Mouse (Mus musculus) splenic B cell, adult 2 months (primary cell): ENCODE data around the gene Anapc5.

Experiments used
- DNase-seq: peaks from one replicate; pipeline ENCODE4 v3.0.0-alpha.2; 2011; ENCODE audit warnings: low read depth, low spot score
- H3K27me3 ChIP-seq: 2 replicates; pipeline ENCODE4 v1.6.1; 2012; ENCODE audit warnings: mild to moderate bottlenecking, low read length, moderate library complexity, mixed read lengths; ENCODE audit not compliant: control insufficient read depth, poor library complexity, insufficient read depth, severe bottlenecking
- H3K36me3 ChIP-seq: 2 replicates; pipeline ENCODE4 v1.6.1; 2012; ENCODE audit warnings: mild to moderate bottlenecking, low read length, moderate library complexity, mixed read lengths; ENCODE audit not compliant: control insufficient read depth, poor library complexity, insufficient read depth, severe bottlenecking

The Anapc5 gene

DNA sequence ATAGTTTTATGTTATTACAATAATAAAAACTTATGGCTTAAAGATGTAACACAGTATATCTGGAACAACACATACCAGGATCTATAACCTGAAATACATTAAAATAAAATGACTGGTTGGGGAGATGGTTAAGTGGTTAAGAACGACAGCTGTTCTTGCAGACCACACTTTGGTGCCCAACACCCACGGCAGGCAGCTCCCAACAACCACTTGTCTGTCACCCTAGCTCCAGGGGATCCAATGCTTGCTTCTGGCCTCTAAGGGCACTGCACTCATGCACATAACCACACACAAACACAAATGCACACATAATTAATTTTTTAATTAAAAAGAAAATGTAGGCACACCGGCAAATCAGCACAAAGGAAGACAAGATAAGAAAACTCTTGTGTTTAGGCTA is 8.4 kb downstream of the Anapc5 start:
- peaks cover 7% of the 10 kb centered on the region for H3K36me3 ChIP-seq
- no peaks in the 10 kb centered on the region for H3K27me3 ChIP-seq
- no peak for DNase-seq

DNA sequence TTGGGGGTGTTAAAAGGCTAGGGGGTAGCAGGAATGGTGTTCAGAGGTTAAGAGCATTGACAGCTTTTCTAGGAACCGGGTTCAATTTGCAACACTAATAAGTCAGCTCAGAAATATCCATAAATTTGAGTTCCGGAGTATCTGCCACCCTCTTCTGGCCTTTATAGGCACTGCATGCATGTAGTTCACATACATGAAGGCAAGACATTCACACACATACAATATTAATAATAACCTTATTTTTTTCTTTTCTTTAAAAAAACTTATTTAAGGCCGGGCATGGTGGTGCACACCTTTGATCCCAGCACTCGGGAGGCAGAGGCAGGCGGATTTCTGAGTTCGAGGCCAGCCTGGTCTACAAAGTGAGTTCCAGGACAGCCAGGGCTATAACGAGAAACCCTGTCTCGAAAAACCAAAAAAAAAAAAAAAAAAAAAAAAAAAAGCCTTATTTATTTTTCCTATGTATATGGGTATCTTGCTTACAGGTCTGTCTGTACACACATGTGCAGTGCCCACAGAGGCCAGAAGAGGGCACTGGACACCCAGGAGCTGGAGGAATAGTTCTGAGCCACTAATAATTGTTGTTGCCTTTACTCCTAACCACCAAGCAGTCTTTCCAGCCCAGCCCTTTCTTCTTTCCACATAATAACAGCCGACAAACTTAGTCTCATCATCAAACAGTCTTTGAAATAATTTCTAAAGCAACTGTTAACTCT is 9.6 kb downstream of the Anapc5 start:
- Histone ChIP-seq H3K27me3 (no peaks in the 10 kb centered on the region), H3K36me3 (peaks cover 5% of the 10 kb centered on the region)
- DNase-seq, result peak; percentile 91

DNA sequence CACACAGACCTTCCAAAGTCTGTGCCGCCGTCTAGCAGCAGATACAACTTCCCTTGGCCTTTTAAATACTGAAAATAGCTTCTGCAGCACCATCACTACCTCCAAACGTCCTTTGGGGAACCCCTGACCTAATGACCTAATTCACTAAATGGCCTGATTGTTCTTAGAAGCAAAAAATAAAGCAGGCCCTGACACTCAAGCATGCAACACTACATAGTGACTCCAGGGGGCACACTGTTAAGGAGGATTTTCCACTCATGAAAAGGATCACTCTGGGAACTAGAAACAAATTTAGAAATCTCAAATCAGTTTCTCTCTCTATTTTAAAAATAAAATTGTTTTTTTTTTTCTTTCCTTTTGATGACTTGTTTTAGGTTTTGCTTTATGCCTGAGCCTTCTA is 15.6 kb downstream of the Anapc5 start:
- H3K27me3 ChIP-seq, result no peaks in the 10 kb centered on the region

DNA sequence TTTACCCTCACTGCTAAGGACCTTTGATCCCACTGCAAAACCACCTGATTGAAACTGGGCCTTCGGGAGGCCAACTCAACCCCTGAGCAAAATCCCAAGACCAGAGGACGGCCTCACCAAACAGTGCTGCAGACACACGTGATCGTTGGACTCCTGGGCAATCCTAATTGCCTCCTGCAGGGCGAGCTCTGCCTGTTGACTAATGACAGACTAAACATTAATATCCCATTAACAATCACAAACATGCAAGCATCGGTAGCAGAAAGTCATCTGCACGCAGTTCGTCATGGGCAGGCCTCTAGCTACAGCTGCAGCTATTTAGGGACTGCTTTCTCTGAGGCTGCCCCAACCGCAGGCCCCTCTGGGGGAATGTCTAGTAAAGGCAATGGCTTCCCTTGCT is 18.4 kb downstream of the Anapc5 start:
- no peaks in the 10 kb centered on the region for H3K27me3 ChIP-seq
- no peak for DNase-seq

More for the DNA sequence above, 15.6 kb downstream of the Anapc5 start:
- peak; percentile 46 for DNase-seq
- peaks cover 15% of the 10 kb centered on the region for H3K36me3 ChIP-seq

DNA sequence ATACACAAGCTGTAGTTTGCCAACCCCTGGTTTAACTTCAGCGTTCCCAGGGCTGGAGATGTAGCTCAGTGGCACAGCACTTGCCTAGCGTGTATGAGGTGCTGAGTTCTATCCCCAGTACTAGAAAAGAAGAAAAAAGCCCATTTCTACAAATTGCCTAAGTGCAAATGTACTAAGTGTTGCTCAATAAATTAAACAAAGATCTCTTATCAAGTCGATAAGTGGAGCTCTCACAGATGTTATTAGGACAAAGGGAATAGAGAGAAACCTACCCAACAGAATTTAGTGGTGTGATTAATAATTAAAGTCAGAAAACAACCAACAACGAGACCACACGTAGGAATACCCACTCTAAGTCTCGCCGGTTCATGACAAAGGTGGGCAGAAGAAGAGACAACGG is 19.5 kb downstream of the Anapc5 start:
- DNase-seq, result no peak
- no peaks in the 10 kb centered on the region for H3K27me3 ChIP-seq
- peaks cover 23% of the 10 kb centered on the region for H3K36me3 ChIP-seq

More for the DNA sequence above, 18.4 kb downstream of the Anapc5 start:
- H3K36me3 ChIP-seq, result peaks cover 24% of the 10 kb centered on the region

- no peaks in the 10 kb centered on the region for H3K27me3 ChIP-seq
- peaks cover 27% of the 10 kb centered on the region for H3K36me3 ChIP-seq
- no peak for DNase-seq
Measured at GRCm38 (mm10) chr5:122800345-122801010, 20.7 kb downstream of the Anapc5 start.

GRCm38 (mm10) chr5:122799379-122800344 is 21.5 kb downstream of the Anapc5 start:
- Histone ChIP-seq H3K27me3 (no peaks in the 10 kb centered on the region), H3K36me3 (peaks cover 26% of the 10 kb centered on the region)
- DNase-seq, result no peak

DNA sequence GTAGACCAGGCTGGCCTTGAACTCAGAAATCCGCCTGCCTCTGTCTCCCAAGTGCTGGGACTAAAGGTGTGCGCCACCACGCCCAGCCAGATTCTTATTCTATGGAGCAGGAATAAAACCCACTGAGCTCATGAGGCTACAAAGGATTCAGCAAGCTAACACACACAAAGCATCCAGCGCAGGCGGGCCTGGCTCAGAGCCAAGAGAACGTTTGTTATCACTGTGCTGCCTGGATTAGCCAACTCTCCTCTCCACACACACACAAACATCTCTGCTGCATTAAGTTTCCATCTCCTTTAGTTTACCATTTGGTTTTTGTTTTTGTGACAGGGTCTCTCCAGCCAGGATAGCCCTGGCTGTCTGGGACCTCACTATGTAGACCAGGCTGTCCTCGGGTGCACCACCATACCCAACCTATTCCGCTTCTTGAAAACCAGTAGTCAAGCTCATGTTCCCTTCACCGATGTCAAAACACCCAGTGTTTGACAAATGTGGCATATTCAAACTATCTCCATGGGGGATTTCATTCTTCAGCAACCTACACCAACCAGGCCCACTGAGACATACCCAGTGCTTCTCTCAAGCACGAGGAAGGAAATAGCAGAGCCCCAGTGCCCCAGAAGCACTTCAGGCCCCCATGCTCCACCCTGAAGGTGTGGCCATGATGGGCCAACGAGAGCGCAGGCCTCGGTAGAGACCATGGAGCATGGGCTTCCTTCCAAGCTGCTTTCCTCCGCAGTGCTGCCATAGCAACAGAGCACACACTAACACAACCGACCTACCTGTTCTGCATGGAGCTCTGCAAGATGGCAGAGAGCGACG is 22.4 kb downstream of the Anapc5 start:
- DNase-seq, result no peak
- H3K36me3 ChIP-seq, result peaks cover 29% of the 10 kb centered on the region
- H3K27me3 ChIP-seq, result no peaks in the 10 kb centered on the region

GRCm38 (mm10) chr5:122797866-122798265 is 23.3 kb downstream of the Anapc5 start:
- no peaks in the 10 kb centered on the region for H3K27me3 ChIP-seq
- no peak for DNase-seq
- H3K36me3 ChIP-seq, result peaks cover 31% of the 10 kb centered on the region

DNA sequence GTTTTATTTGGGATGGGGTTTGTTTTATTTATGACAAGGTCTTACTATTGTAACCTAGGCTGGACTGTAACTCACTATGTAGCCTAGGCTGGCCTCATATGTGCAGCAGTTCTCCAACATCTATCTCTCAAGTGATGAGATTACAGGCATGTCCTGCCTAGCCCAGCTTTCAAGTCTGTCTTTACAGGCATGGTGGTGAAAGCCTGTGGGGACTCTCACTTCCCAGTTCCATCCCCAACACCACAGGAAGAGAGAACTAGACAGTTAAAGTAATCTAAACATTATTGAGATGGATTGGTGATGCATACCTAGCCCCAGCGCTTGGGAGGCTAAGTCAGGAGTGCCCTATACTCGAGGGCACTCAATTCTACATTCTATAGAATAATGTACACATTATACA is 32.4 kb downstream of the Anapc5 start:
- peaks cover 8% of the 10 kb centered on the region for H3K36me3 ChIP-seq
- no peak for DNase-seq
- H3K27me3 ChIP-seq, result no peaks in the 10 kb centered on the region

DNA sequence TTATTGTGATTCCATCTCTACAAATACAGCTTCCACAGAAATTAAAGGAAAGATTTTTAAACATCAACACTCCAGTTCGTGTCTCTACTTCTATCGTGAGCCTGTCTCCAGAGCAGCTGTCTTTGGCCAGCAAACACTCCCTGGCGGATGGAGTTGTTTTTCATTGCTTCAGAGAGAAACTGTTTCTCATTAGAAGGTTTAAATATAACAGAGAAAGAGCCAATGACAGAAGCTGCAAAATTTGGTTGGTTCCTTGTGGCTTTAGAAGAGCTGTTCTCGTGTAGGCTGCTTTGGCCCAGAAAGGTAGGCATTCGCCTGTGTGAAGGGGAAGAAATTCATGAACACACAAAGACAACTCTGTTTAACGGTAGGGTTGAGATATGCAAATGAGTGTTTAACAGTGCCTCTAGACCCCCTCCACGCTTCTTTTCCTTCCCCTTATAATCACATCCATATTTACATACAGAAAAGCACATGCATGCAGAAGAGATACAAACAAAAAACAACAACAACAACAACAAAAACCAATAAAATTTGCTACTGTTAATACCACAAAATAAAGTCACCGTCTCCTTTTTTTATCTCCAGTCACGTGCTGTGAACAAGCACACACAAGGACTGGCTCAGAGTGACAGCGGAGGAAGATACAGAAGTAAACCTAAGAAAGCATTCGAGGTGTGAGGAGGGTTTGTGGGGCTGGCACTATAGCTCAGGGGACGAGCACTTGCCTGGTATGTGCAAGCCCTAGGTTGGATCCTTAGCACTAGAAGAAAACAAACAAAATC is 34.9 kb downstream of the Anapc5 start:
- Histone ChIP-seq H3K27me3 (no peaks in the 10 kb centered on the region), H3K36me3 (peaks cover 6% of the 10 kb centered on the region)
- DNase-seq, result no peak

DNA sequence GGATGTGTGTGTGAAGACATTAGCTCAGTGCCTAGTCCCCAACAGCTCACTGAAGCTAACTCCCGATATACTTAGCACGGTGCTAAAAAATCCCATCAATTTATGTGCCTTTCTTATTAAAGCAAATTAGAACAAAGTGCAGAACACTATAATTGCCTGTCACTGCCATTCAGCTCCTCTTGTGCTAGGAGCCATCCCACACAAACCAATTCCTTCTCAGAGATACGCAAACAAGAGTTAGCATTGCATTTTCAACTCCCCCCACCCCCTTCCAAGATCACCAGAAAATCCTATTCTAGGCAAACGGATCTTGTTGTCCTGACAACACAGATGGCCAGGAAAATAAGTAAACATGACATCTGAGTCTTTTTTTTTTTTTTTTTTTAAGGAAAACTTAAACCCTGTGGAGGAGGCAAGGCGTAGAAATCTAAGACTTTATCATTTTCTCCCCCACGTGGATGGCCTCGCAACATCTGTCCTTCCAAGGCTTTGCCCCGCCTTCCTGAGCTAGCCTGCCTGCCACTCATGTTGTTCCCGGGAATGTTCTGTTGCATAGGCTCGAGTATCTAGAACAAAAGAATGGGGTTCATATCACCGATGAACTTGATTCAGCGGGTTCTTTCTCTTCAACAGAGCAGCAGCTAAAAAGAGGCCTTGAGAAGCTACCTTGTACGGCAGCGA is 37.3 kb downstream of the Anapc5 start:
- Histone ChIP-seq H3K27me3 (no peaks in the 10 kb centered on the region), H3K36me3 (peaks cover 2% of the 10 kb centered on the region; the same call in 1 of the 2 replicates)
- no peak for DNase-seq

- no peak for DNase-seq
- Histone ChIP-seq H3K27me3 (no peaks in the 10 kb centered on the region), H3K36me3 (no peaks in the 10 kb centered on the region)
Measured at GRCm38 (mm10) chr5:122782066-122782465, 39.1 kb downstream of the Anapc5 start.
